Mouse (Mus musculus) brain, embryonic 18.5 days (tissue): Measurements from ENCODE around the gene Olfr1378.

ENCODE experiments used
- DNase-seq: peaks from one replicate; pipeline ENCODE4 v3.0.0-alpha.2; 2012; ENCODE audit warnings: low read depth, low spot score

The Olfr1378 gene

GRCm38 (mm10) chr11:50966230-50966629 is at the start of gene Olfr1378:
TSS of gene Olfr1378 (plus strand) at chr11:50966530.
- no peak for DNase-seq

GRCm38 (mm10) chr11:50930469-50931014 is 35.8 kb upstream of the Olfr1378 start:
- peak; percentile 4 for DNase-seq

GRCm38 (mm10) chr11:50931021-50931420 is 35.3 kb upstream of the Olfr1378 start:
- no peak for DNase-seq

- DNase-seq = peak; percentile 90
Measured at GRCm38 (mm10) chr11:50931451-50931866, 34.9 kb upstream of the Olfr1378 start, which contains the start of gene Zfp354b. TSS of gene Zfp354b (minus strand) at chr11:50931633.

- no peak for DNase-seq
Measured at GRCm38 (mm10) chr11:50932040-50932439, 34.3 kb upstream of the Olfr1378 start.

GRCm38 (mm10) chr11:50938435-50938834 is 27.9 kb upstream of the Olfr1378 start:
- DNase-seq = no peak

- DNase-seq = peak; percentile 22
Measured at GRCm38 (mm10) chr11:50939621-50940366, 26.5 kb upstream of the Olfr1378 start.

GRCm38 (mm10) chr11:50942386-50942785 is 23.9 kb upstream of the Olfr1378 start:
- no peak for DNase-seq

GRCm38 (mm10) chr11:50943506-50943905 is 22.8 kb upstream of the Olfr1378 start, which contains the start of gene 4933414I15Rik:
TSS of gene 4933414I15Rik (minus strand) at chr11:50943765.
- no peak for DNase-seq

GRCm38 (mm10) chr11:50952290-50952689 is 14.0 kb upstream of the Olfr1378 start:
- DNase-seq = no peak

GRCm38 (mm10) chr11:50953665-50954064 is 12.7 kb upstream of the Olfr1378 start, which contains the start of gene Prop1:
TSS of gene Prop1 (minus strand) at chr11:50953765.
- DNase-seq = no peak

- no peak for DNase-seq
Measured at GRCm38 (mm10) chr11:50964886-50965285, 1.4 kb upstream of the Olfr1378 start.

- no peak for DNase-seq
Measured at GRCm38 (mm10) chr11:50977216-50977615, 10.9 kb downstream of the Olfr1378 start.

- no peak for DNase-seq
Measured at GRCm38 (mm10) chr11:50981667-50982066, 15.3 kb downstream of the Olfr1378 start, which contains the start of gene Olfr1377. TSS of gene Olfr1377 (plus strand) at chr11:50981967.

- DNase-seq = no peak
Measured at GRCm38 (mm10) chr11:51003296-51003695, 37.0 kb downstream of the Olfr1378 start, which contains the start of gene Olfr51. TSS of gene Olfr51 (plus strand) at chr11:51003596.

GRCm38 (mm10) chr11:51011821-51012220 is 45.5 kb downstream of the Olfr1378 start:
- no peak for DNase-seq

- no peak for DNase-seq
Measured at GRCm38 (mm10) chr11:51013936-51014335, 47.6 kb downstream of the Olfr1378 start, which contains the start of gene Olfr54. TSS of gene Olfr54 (plus strand) at chr11:51014236.

- DNase-seq = no peak
Measured at GRCm38 (mm10) chr11:51016341-51016740, 50.0 kb downstream of the Olfr1378 start.
